Mouse (Mus musculus): Measurements from ENCODE around the gene Prl8a6.

Gene Prl8a6

DNA sequence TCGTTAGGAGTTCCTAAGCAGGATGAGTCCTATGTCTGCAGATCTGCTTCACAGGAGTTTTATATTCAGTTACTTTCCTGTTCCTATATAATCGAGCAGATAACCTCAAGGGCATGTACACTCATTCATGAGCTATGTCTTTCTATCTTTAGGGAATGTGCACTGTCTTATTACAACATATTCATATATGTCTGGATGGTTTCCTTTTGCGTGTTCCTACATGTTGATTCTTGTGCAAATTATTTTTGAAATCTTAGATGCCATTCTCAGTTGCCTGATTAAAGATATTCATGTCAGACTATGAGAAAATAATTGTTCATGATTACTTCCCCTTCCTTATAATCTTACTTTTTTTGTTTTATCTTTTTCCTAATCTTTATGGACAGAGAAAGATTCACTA is at the start of gene Prl8a6:
Gene Prl8a6, minus strand, starts transcription at position 101 of the 400 bp plus-strand sequence.
- DNase-seq (ENCODE audit: low read depth) = no peak

- DNase-seq (ENCODE audit: low read depth) = no peak
Measured at GRCm38 (mm10) chr13:27433159-27433558, 5.3 kb downstream of the Prl8a6 start.

DNA sequence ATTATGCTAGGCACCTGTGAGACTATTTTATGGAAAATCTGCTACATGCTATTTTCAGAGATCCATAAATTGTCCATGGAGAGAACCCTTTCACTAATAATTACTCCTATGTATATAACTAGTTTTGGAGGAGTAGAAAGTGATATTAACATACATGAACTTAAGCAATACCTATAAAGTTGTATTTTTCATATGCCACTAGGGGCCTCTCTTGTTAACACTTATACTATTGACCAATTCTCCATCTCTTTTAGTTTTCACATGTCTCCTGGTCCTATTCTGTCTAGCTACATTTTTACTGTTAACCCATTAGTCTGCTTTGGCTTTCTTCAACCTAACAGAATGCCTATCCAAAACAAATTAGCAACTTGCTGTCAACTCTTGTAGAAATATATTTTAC is 24.8 kb downstream of the Prl8a6 start:
- no peak for DNase-seq (ENCODE audit: low read depth)

GRCm38 (mm10) chr13:27399061-27399724 is 39.3 kb downstream of the Prl8a6 start:
- no peak for DNase-seq (ENCODE audit: low read depth)

DNA sequence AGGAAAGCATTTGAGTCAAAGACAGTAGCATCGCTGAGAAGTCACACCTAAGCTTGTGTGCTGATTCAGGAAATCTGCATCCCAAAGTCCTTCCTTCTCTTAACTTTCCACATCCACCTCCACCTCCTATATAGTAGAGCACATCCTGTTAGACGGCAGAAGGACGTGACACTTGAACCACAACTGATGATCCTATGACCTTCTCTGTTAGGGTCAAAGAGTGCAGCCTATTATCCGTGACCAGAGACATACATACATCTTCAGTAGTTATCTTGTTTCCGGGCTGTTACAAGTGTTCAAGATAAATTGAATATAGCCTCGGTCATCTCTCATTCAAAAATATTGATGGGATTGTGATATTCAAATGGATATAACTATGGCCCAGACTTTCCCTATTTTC is 47.7 kb downstream of the Prl8a6 start, which contains the start of gene Prl2b1:
Gene Prl2b1, minus strand, starts transcription at position 101 of the 400 bp plus-strand sequence.
- DNase-seq (ENCODE audit: low read depth) = no peak

Measured in induced T-regulatory cell, adult 2 months (primary cell).